Mouse (Mus musculus): ENCODE measurements at regions not wholly inside any gene's neighbourhood (a gene's known extent, or its start where the extent isn't known, plus 50 kb on each side); places are given as distances from the start of the nearest gene placed in this dataset.

DNA sequence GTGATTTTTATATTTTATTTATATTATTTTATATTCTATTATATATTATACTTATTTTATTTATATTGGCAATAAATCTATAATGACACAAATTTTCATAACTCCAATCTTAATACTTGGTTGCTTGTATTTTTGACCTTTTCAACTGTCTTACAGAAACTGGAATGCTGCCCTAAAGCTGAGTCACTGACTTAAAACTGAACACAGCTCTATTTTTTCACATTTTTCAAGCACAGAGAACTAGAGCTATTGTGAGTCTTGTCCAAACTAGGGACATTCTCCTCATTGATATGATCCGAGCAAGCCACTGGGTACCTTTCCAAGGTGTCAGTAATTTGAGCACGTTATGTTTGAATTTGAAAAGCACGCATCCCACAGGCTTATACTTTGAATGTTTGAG lies 589.7 kb downstream of the Tmem182 start:
- ATAC-seq (replicated peaks; ENCODE audit: poor library complexity) = no peak

DNA sequence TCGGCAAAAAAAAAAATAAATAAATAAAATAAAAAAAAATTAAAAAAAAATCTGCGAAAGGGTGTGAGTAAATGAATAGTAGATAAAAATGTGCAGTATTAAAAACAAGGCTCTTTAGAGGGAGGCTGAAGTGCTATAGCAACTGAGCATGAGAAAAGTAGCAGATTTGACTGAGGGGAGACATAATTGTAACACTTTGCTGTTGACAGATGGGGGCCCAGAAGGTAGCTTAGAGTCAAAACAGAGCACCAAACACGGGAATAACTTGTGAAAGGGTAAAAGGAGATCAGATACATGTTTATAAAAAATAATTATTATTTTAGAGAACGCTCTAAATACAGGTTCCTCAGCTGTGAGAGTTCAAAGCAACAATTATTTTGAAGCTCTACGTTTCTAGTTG lies 605.1 kb downstream of the Tmem182 start:
- no peak for ATAC-seq (replicated peaks; ENCODE audit: poor library complexity)

- no peak for ATAC-seq (replicated peaks; ENCODE audit: poor library complexity)
These were observed 606.2 kb downstream of the Tmem182 start for GRCm38 (mm10) chr1:41411641-41412040.

- ATAC-seq (replicated peaks; ENCODE audit: poor library complexity) = no peak
These were observed 606.7 kb downstream of the Tmem182 start for GRCm38 (mm10) chr1:41412078-41412477.

- ATAC-seq (replicated peaks; ENCODE audit: poor library complexity) = no peak
These were observed 615.3 kb downstream of the Tmem182 start for GRCm38 (mm10) chr1:41420489-41421327.

GRCm38 (mm10) chr1:41427853-41428252 lies 622.5 kb downstream of the Tmem182 start:
- no peak for ATAC-seq (replicated peaks; ENCODE audit: poor library complexity)

DNA sequence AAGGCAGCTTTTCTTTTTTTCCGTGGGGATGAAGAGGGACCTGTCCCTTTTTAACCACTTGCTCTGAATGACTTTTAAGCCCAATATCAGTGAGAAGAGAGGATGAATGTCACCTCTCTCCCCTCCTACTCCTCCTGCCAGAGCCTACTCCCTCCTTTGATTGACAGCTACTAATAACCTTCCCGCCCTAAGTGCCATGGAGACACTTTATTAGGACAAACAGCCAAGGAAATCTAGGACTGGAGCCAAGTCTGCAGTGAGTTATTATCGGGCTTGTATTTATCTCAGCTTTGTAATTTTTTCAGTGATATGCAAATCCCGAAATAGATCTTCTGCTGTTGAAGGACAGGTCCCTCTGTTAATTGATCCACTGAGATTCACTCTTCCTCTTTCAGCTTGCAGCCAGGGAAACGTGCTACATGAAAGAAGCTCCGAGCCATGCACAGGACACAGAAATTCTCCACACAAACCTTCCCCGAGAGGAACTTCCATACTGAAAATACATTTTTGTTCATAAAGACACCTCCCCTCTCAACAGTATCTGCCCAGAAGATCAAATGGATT lies 625.8 kb downstream of the Tmem182 start:
- ATAC-seq (replicated peaks; ENCODE audit: poor library complexity) = no peak

- ATAC-seq (replicated peaks; ENCODE audit: poor library complexity) = no peak
These were observed 630.0 kb downstream of the Tmem182 start for GRCm38 (mm10) chr1:41435379-41435778.

DNA sequence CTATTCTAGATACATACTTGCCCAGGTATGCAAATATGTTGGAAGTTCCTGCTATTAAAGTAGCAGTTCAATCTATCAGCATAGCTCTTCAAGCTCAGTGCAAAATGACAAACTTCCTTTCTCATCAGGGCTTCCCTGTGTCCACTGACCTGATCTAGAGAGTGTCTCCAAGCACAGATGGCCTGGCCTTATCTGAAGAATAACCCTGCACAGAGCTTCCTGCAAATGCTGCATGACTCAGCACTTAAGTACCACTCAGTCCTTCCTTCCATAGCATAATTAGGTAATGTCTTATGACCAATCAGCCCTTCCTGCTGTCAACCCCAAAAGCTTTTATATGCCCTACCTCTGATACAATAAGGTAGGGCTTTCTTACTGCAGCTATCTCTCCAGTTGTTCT lies 644.6 kb downstream of the Tmem182 start:
- no peak for ATAC-seq (replicated peaks; ENCODE audit: poor library complexity)

Measured in megakaryocyte progenitor cell, adult 5-6 weeks (primary cell).